8 mouse cellular contexts compared by ENCODE assay signal in genomic region chr15:60823870-60824709, GRCm38 (mm10). TPM values are rescaled to one million over a fixed set of nuclear protein-coding genes. Genes with fewer than 3 reads are reported as not detected.
DNase-seq lines count a peak whose midpoint lies in the region; ATAC-seq and TF ChIP-seq lines count a peak whose summit lies in the region.

No protein-coding gene starts in this region.

- peak; percentile 35 for DNase-seq in embryo, embryonic 9.5 days (ENCODE audit: extremely low spot score)
- no peak for DNase-seq in embryo, embryonic 10.5 days (ENCODE audit: low spot score)
- peak; percentile 7 for DNase-seq in cerebellum, adult 11-12 months
- DNase-seq in gonadal fat pad, adult 2 months (ENCODE audit: low read depth), result peak; percentile 47
- DNase-seq in intestine, embryonic 14.5 days (ENCODE audit: low spot score), result peak; percentile 82
- DNase-seq in liver, embryonic 11.5 days (ENCODE audit: low spot score), result peak; percentile 48

- WGBS in intestine, embryonic 14.5 days, result under 1% methylated on average over 45 of the region's 45 CpGs
- under 1% methylated on average over 45 of the region's 45 CpGs for WGBS in liver, embryonic 11.5 days
- WGBS in midbrain, embryonic 16.5 days, result under 1% methylated on average over 45 of the region's 45 CpGs

- peak; percentile 77 for ATAC-seq in intestine, embryonic 14.5 days (replicated peaks; ENCODE audit: low FRiP score, low TSS enrichment, low read depth)
- peak; percentile 32 for ATAC-seq in liver, embryonic 11.5 days (replicated peaks; ENCODE audit: low FRiP score)
- ATAC-seq in midbrain, embryonic 16.5 days, result peak; percentile 37

- peak overlapping the region; percentile 86 for H3K27ac ChIP-seq in intestine, embryonic 14.5 days (ENCODE audit: low read depth)
- H3K27ac ChIP-seq in liver, embryonic 11.5 days (ENCODE audit: low read depth, low read length), result peak overlapping the region; percentile 28; the same call in 1 of the 2 replicates
- H3K27ac ChIP-seq in midbrain, embryonic 16.5 days (ENCODE audit: low read length), result peak overlapping the region; percentile 83
- no peak overlapping the region for H3K27ac ChIP-seq in testis, adult 2 months (ENCODE audit: control insufficient read depth, insufficient read depth, low read depth, low read length)

- no peaks in the 10 kb centered on the region for H3K27me3 ChIP-seq in intestine, embryonic 14.5 days (replicated peaks; ENCODE audit: control insufficient read depth, insufficient read depth, low read length)
- H3K27me3 ChIP-seq in liver, embryonic 11.5 days (replicated peaks; ENCODE audit: control insufficient read depth, insufficient read depth, low read length), result no peaks in the 10 kb centered on the region
- H3K27me3 ChIP-seq in midbrain, embryonic 16.5 days (ENCODE audit: control insufficient read depth, insufficient read depth, low read depth, low read length), result no peaks in the 10 kb centered on the region
- no peaks in the 10 kb centered on the region for H3K27me3 ChIP-seq in testis, adult 2 months (ENCODE audit: control insufficient read depth, insufficient read depth, low read length)

- peak overlapping the region; percentile 78 for H3K9ac ChIP-seq in intestine, embryonic 14.5 days (ENCODE audit: low read length)
- H3K9ac ChIP-seq in liver, embryonic 11.5 days (ENCODE audit: low read depth, low read length), result peak overlapping the region; percentile 69
- H3K9ac ChIP-seq in midbrain, embryonic 16.5 days (ENCODE audit: low read depth, low read length), result peak overlapping the region; percentile 84

- H3K36me3 ChIP-seq in intestine, embryonic 14.5 days (ENCODE audit: control insufficient read depth, insufficient read depth, low read length), result no peaks in the 10 kb centered on the region; the same call in 1 of the 2 replicates
- no peaks in the 10 kb centered on the region for H3K36me3 ChIP-seq in liver, embryonic 11.5 days (ENCODE audit: control insufficient read depth, insufficient read depth, low read length)
- H3K36me3 ChIP-seq in midbrain, embryonic 16.5 days (ENCODE audit: control insufficient read depth, insufficient read depth, low read length), result no peaks in the 10 kb centered on the region
- no peaks in the 10 kb centered on the region for H3K36me3 ChIP-seq in testis, adult 2 months (ENCODE audit: control insufficient read depth, insufficient read depth, low read length)

- H3K4me2 ChIP-seq in intestine, embryonic 14.5 days (ENCODE audit: low read length), result peak overlapping the region; percentile 100
- peak overlapping the region; percentile 96 for H3K4me2 ChIP-seq in liver, embryonic 11.5 days
- peak overlapping the region; percentile 100 for H3K4me2 ChIP-seq in midbrain, embryonic 16.5 days (ENCODE audit: low read length)

- H3K4me3 ChIP-seq in intestine, embryonic 14.5 days (ENCODE audit: low read depth, low read length), result peak overlapping the region; percentile 70
- H3K4me3 ChIP-seq in liver, embryonic 11.5 days (ENCODE audit: low read depth, low read length), result peak overlapping the region; percentile 72
- H3K4me3 ChIP-seq in midbrain, embryonic 16.5 days (ENCODE audit: low read depth, low read length), result peak overlapping the region; percentile 75
- peak overlapping the region; percentile 72 for H3K4me3 ChIP-seq in testis, adult 2 months (ENCODE audit: control insufficient read depth, low read depth, low read length)

- TF ChIP-seq POLR2A in testis, adult 2 months (IDR thresholded peaks at IDR 0.05; ENCODE audit: control insufficient read depth, low read depth, low read length), result no peak

- H3K4me1 ChIP-seq in intestine, embryonic 14.5 days (replicated peaks; ENCODE audit: control insufficient read depth, insufficient read depth, low read length), result peaks cover 5% of the 10 kb centered on the region; the same call in 1 of the 2 replicates
- peaks cover 2% of the 10 kb centered on the region; the same call in 1 of the 2 replicates for H3K4me1 ChIP-seq in liver, embryonic 11.5 days (replicated peaks; ENCODE audit: control insufficient read depth, insufficient read depth, low read length)
- no peaks in the 10 kb centered on the region; the same call in none of the 2 replicates for H3K4me1 ChIP-seq in midbrain, embryonic 16.5 days (ENCODE audit: control insufficient read depth, insufficient read depth, low read length)
- H3K4me1 ChIP-seq in testis, adult 2 months (ENCODE audit: control insufficient read depth, insufficient read depth, low read length), result peaks cover 15% of the 10 kb centered on the region

- no peaks in the 10 kb centered on the region for H3K9me3 ChIP-seq in intestine, embryonic 14.5 days (ENCODE audit: control insufficient read depth, low read length)
- H3K9me3 ChIP-seq in liver, embryonic 11.5 days (ENCODE audit: control insufficient read depth, low read length), result no peaks in the 10 kb centered on the region
- H3K9me3 ChIP-seq in midbrain, embryonic 16.5 days (replicated peaks; ENCODE audit: control insufficient read depth, low read length, poor library complexity, severe bottlenecking), result no peaks in the 10 kb centered on the region

- no peak for TF ChIP-seq CTCF in testis, adult 2 months (IDR thresholded peaks at IDR 0.05; ENCODE audit: control insufficient read depth, insufficient read depth, insufficient replicate concordance, low read depth, low read length)

RNA-seq across cellular contexts. Expression of gene Fam84b, which starts 29.5 kb away (rescaled TPM):
- 19.3 and 23.7 TPM in 2 replicates for polyA plus RNA-seq in gonadal fat pad, adult 2 months (2012; rRNA removed)
- polyA plus RNA-seq in intestine, embryonic 14.5 days (2014; fragmentation: Nextera tagmentation; extraction: Ambion mirVana), result 24.6 and 26.2 TPM in 2 replicates
- polyA plus RNA-seq in liver, embryonic 11.5 days (2014; fragmentation: Nextera tagmentation; extraction: Ambion mirVana), result 10.7 and 11.4 TPM in 2 replicates
- polyA plus RNA-seq in midbrain, embryonic 16.5 days (2015; fragmentation: Nextera tagmentation; extraction: Ambion mirVana), result 9.7 and 10.8 TPM in 2 replicates
- 1.0 and 1.3 TPM in 2 replicates for polyA plus RNA-seq in testis, adult 2 months (2012; rRNA removed)
